In genomic region chr13:93069481-93069880, GRCm38 (mm10) we compare ENCODE assay signal across 10 mouse cellular contexts.
DNase-seq lines count a peak whose midpoint lies in the region; ATAC-seq and TF ChIP-seq lines count a peak whose summit lies in the region.
"Had no signal": no experiment of that assay in that cellular context is flagged by ENCODE, and none has a peak within 500 bp of the region (broad histone marks: within the 10 kb centered on the region; RNA-seq: fewer than 3 reads in every experiment).

No protein-coding gene starts in this region.

- no peak overlapping the region for H3K4me3 ChIP-seq in layer of hippocampus, adult 2 months

- peak; percentile 73 for TF ChIP-seq CTCF in layer of hippocampus, adult 2 months (conservative IDR thresholded peaks at IDR 0.05)

- DNase-seq in embryo, embryonic 10.5 days (ENCODE audit: low spot score): peak; percentile 22
- no peak for DNase-seq in embryo, embryonic 10 days (ENCODE audit: low spot score)
- no peak for DNase-seq in layer of hippocampus, adult 2 months (ENCODE audit: low spot score in 2 of 2)
- DNase-seq in layer of hippocampus, postnatal 36 days: no peak
- peak; percentile 18 for DNase-seq in 416B (ENCODE audit: low read depth)
- DNase-seq in adrenal gland, adult 2 months: peak; percentile 20
- DNase-seq in cerebellum, adult 18-20 months: no peak
- DNase-seq: kidney, postnatal 10 days had no signal

- ATAC-seq in megakaryocyte-erythroid progenitor cell, adult 5-6 weeks (replicated peaks; ENCODE audit: low FRiP score, low TSS enrichment, poor library complexity, severe bottlenecking): no peak

- H3K27ac ChIP-seq in layer of hippocampus, adult 2 months: no peak overlapping the region
- H3K27ac ChIP-seq: macrophage had no signal

Comparison
In these comparisons a context has a peak if more than half of its experiments do, and no peak if none do; other contexts are left out.
1. DNase-seq: peak in embryo, embryonic 10.5 days (single experiment), 416B (single experiment) and adrenal gland, adult 2 months (single experiment); none in embryo, embryonic 10 days (single experiment), layer of hippocampus, adult 2 months (0 of 2), layer of hippocampus, postnatal 36 days (0 of 2) and cerebellum, adult 18-20 months (0 of 2).